Mouse (Mus musculus) lung, embryonic 15.5 days (tissue): Measurements from ENCODE around the gene Ube2c. TPM values are rescaled to one million over a fixed set of nuclear protein-coding genes. Genes with fewer than 3 reads are reported as not detected.
A peak's percentile ranks its signal among the peaks of the same experiment; 100 is the strongest.

ENCODE experiments used
- ATAC-seq: fragments of 200-750 bp; cut with Nextera tagmentation; 2 replicates; pipeline ENCODE4 v1.8.0; 2017; ENCODE audit warnings: moderate number of reproducible peaks, borderline replicate concordance; ENCODE audit not compliant: low FRiP score, low TSS enrichment; ENCODE audit errors: extremely low read depth
- H3K27ac ChIP-seq: fragments of 300-500 bp; sonication (generic); 2 replicates; pipeline ENCODE4 v1.5.1; 2015; ENCODE audit warnings: moderate library complexity, mild to moderate bottlenecking, inconsistent platforms
- H3K27me3 ChIP-seq: fragments of 300-500 bp; sonication (generic); 2 replicates; pipeline ENCODE4 v1.6.1; 2015; ENCODE audit warnings: inconsistent platforms
- H3K36me3 ChIP-seq: fragments of 300-500 bp; sonication (generic); 2 replicates; pipeline ENCODE4 v1.6.1; 2015; ENCODE audit warnings: inconsistent platforms
- H3K4me1 ChIP-seq: fragments of 300-500 bp; sonication (generic); 2 replicates; pipeline ENCODE4 v1.6.1; 2015; ENCODE audit warnings: inconsistent platforms
- H3K4me2 ChIP-seq: fragments of 300-500 bp; sonication (generic); 2 replicates; pipeline ENCODE4 v1.6.1; 2015; ENCODE audit warnings: inconsistent platforms, mild to moderate bottlenecking, moderate library complexity
- H3K4me3 ChIP-seq: fragments of 300-500 bp; sonication (generic); 2 replicates; pipeline ENCODE4 v1.5.1; 2015; ENCODE audit warnings: mild to moderate bottlenecking, inconsistent platforms
- H3K9ac ChIP-seq: fragments of 300-500 bp; sonication (generic); 2 replicates; pipeline ENCODE4 v1.6.1; 2015; ENCODE audit warnings: inconsistent platforms
- H3K9me3 ChIP-seq: fragments of 300-500 bp; sonication (generic); 2 replicates; pipeline ENCODE4 v1.6.1; 2016; ENCODE audit warnings: inconsistent platforms
- WGBS: fragments of 180-500 bp; shearing (Covaris S2); methylation state at CpG from one replicate; pipeline ENCODE4 v1.1.7; 2015; 5-methylcytosine and 5-hydroxymethylcytosine counted together
- polyA plus RNA-seq: library from polyadenylated mRNA; unstranded; fragments of >200 nt; fragmentation: Nextera tagmentation; extraction: Ambion mirVana; gene quantifications from 2 replicates; pipeline ENCODE4 v1.2.1, GENCODE M21; 2015

The Ube2c gene
- 554 and 590 TPM in 2 replicates for polyA plus RNA-seq

DNA sequence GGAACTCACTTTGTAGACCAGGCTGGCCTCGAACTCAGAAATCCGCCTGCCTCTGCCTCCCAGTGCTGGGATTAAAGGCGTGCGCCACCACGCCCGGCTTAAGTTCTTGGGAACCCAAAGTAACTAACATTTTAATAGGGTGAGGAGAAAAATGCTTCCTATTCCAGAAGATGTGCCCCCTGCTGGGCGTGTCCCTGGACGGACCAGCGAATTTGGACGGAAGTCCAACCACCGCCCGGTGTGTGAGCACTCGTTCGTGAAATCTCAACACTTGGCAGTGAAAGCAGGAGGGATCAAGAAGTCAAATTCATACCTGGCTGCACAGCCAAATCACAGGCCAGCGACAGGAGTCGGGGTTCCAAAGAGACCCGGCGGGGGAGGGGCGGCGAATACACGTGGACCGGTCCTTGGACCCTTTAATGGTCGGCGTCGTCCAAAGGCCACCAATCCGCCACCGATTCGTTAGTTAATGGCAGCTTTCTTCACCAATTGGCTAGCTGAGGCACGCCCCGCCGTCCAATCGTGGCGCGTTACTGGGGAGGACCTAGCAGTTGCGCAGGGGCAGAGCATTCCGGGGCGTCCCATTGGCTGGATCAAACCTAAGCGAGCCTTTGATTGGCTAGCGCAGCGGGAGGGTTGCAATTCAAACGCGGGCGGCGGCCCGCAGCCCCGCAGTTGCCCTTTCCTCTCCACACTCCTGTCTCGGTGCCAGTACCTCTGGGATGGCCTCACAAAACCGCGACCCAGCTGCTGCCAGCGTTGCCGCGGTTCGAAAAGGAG lies at the start of gene Ube2c:
Ube2c (plus strand) TSS at position 641 of the 780 bp plus-strand sequence.
- 1% methylated on average over 53 of the region's 53 CpGs for WGBS
- Histone ChIP-seq H3K27ac (peak within 1 kb of the TSS; percentile 77), H3K27me3 (no peaks in the 10 kb centered on the region), H3K36me3 (peaks cover 60% of the 10 kb centered on the region), H3K4me2 (peak within 1 kb of the TSS; percentile 79), H3K4me1 (peaks cover 29% of the 10 kb centered on the region), H3K9me3 (no peaks in the 10 kb centered on the region), H3K4me3 (peak within 1 kb of the TSS; percentile 88), H3K9ac (peak within 1 kb of the TSS; percentile 85)
- ATAC-seq = peak; percentile 99

DNA sequence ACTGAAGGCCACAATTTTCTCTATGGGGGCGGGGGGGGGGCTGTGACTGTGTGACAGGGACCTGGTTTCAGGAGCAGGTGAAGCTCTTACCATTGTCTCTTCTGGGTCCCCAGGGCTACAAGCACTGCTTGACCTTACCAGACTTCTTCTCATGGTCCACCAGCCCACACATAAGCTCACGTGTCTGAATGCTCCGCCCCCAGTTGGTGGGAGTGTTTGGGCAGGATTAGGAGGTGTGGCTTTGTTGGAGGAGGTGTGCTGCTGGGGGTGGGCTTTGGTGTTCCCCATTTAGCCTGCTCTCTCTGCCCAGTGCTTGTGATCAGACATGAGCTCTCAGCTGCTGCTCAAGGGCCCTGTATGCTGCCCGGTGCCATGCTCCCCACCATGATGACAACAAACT lies 46.4 kb upstream of the Ube2c start:
- Histone ChIP-seq H3K27me3 (no peaks in the 10 kb centered on the region), H3K27ac (no peak overlapping the region), H3K4me2 (no peak overlapping the region), H3K9ac (no peak overlapping the region), H3K9me3 (no peaks in the 10 kb centered on the region), H3K4me3 (no peak overlapping the region), H3K4me1 (no peaks in the 10 kb centered on the region), H3K36me3 (no peaks in the 10 kb centered on the region)
- no peak for ATAC-seq
- WGBS = 59% methylated on average over 4 of the region's 4 CpGs

DNA sequence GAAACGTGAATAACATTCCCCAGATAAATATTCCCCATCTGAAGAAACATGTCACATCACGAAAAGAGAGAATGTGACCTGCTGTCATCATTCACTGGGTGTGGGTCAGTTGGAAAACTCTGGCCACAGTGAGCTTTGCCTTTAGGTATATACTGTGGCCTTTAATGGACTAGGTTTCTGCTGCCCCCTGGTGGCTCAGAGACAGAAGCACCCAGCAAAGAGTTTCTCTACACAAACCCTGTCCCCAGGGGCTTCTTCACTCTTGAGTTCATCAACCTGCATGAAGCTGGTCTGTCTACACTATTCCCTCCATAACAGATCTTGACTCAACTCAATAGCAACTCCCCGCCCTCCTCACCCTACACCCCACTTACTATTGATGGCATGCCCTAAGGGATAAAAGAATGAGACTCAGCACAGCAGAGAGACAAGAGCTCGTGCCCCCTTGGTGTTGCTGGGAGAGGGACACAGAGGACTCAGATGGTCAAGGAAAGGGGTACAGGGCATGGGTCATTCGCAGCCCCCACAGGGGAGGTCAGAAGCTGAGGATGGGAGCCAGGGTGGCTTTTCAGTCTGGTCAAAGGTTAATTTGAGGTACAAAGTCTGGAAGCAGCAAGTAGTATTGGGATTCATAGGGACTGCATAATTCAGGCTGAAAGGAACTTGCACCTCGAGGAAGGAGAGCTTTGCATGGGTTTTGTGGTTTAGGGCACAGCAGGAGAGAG lies 43.6 kb upstream of the Ube2c start:
- no peak overlapping the region for H3K4me2 ChIP-seq
- H3K9me3 ChIP-seq = no peaks in the 10 kb centered on the region
- H3K27ac ChIP-seq = no peak overlapping the region
- H3K9ac ChIP-seq = no peak overlapping the region
- peak; percentile 42; the same call in 1 of the 2 replicates for ATAC-seq
- WGBS = 15% methylated on average over 6 of the region's 6 CpGs
- H3K36me3 ChIP-seq = no peaks in the 10 kb centered on the region
- no peaks in the 10 kb centered on the region for H3K27me3 ChIP-seq
- H3K4me1 ChIP-seq = no peaks in the 10 kb centered on the region
- H3K4me3 ChIP-seq = no peak overlapping the region

DNA sequence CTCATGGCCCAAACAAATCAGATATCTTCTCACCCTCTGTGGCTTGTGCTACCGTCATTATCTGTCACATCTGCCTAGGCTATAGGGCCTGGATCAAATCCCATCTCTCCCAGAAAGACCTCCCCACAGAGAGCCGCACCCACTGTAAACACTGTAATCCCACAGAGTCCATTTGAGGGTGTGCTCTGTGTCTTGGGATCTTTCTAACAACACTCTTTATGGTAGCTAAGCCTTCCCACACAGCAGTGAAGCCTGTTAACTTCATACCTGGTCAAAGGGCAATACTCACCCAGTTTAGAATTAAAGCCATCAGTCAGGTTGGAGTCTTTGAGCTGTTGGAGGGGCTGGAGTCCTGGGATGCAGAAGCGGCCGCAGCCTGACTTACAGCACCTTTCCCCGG lies 38.0 kb upstream of the Ube2c start:
- no peak overlapping the region for H3K4me3 ChIP-seq
- H3K9ac ChIP-seq = no peak overlapping the region
- H3K9me3 ChIP-seq = no peaks in the 10 kb centered on the region
- no peak overlapping the region for H3K27ac ChIP-seq
- no peak overlapping the region for H3K4me2 ChIP-seq
- no peaks in the 10 kb centered on the region for H3K36me3 ChIP-seq
- peaks cover 22% of the 10 kb centered on the region for H3K4me1 ChIP-seq
- 66% methylated on average over 5 of the region's 5 CpGs for WGBS
- H3K27me3 ChIP-seq = no peaks in the 10 kb centered on the region
- ATAC-seq = no peak

DNA sequence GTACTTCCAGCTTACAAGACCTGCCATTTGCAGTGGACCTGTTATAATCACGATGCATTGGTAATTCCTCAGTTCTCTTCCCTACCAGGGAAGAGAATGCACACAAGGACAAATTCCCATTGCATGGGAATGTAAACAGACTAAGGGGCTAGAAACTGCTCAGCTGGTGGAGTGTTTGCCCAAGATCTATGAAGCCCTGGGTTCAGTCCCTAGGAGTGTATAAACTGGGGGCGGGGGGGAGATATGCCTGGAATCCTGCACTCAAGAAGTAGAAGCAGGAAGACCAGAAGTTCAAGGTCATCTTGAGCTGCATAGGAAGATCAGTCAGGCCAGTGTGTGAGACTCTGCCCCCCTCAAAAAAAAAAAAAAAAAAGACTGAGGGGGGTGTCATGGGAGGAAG lies 36.4 kb upstream of the Ube2c start:
- H3K27me3 ChIP-seq = no peaks in the 10 kb centered on the region
- peaks cover 29% of the 10 kb centered on the region for H3K4me1 ChIP-seq
- ATAC-seq = peak; percentile 65; the same call in 1 of the 2 replicates
- no peak overlapping the region for H3K4me2 ChIP-seq
- no peaks in the 10 kb centered on the region for H3K36me3 ChIP-seq
- H3K9ac ChIP-seq = no peak overlapping the region
- H3K4me3 ChIP-seq = no peak overlapping the region
- WGBS = 53% methylated on average over 2 of the region's 2 CpGs
- no peaks in the 10 kb centered on the region for H3K9me3 ChIP-seq
- peak overlapping the region; percentile 81 for H3K27ac ChIP-seq

DNA sequence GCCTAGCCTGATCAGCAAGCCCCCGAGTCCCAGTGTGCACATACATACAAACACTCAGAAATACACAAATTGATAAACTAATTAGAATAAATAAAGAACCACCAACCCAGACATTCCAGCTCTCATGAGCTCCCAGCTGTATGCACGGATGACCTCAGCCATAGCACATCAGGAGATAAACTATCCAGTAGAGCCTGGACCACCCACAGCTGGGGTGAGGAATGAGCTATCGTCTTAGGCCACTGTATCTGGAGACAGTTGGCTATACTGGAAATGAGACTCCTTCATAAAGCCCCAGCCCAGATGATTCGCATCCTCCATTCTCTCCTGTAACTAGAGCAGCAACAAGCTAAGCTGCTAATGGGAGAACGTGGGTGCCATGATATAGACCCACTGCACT lies 34.9 kb upstream of the Ube2c start:
- ATAC-seq = no peak; the same call in 1 of the 2 replicates
- Histone ChIP-seq H3K4me3 (no peak overlapping the region), H3K36me3 (no peaks in the 10 kb centered on the region), H3K27me3 (no peaks in the 10 kb centered on the region), H3K9me3 (no peaks in the 10 kb centered on the region), H3K4me1 (peaks cover 29% of the 10 kb centered on the region), H3K27ac (no peak overlapping the region), H3K9ac (no peak overlapping the region), H3K4me2 (no peak overlapping the region)
- 59% methylated on average over 5 of the region's 5 CpGs for WGBS

DNA sequence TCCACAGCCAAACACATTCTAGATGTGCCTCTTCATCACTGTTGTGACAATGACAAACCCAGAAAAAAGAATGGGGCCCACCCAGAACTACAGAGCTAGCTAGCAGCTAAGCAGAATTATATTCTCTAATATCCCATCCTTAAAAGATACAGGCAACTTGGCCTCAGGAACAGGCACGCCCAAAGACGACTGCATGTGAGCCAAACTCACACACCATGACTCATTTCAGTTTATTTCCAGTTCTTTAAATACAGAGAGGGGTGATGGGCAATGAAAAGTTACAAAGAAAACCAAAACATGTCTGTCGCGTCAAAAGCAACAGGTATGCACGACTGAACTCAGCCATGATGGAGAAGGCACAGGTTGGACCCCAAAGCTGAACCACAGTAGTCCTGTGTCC lies 34.3 kb upstream of the Ube2c start:
- no peaks in the 10 kb centered on the region for H3K36me3 ChIP-seq
- H3K9me3 ChIP-seq = no peaks in the 10 kb centered on the region
- no peak overlapping the region for H3K9ac ChIP-seq
- no peak for ATAC-seq
- no peak overlapping the region for H3K4me3 ChIP-seq
- H3K27ac ChIP-seq = no peak overlapping the region
- H3K4me1 ChIP-seq = peaks cover 29% of the 10 kb centered on the region
- H3K27me3 ChIP-seq = no peaks in the 10 kb centered on the region
- WGBS = 75% methylated on average over 5 of the region's 5 CpGs
- no peak overlapping the region for H3K4me2 ChIP-seq

DNA sequence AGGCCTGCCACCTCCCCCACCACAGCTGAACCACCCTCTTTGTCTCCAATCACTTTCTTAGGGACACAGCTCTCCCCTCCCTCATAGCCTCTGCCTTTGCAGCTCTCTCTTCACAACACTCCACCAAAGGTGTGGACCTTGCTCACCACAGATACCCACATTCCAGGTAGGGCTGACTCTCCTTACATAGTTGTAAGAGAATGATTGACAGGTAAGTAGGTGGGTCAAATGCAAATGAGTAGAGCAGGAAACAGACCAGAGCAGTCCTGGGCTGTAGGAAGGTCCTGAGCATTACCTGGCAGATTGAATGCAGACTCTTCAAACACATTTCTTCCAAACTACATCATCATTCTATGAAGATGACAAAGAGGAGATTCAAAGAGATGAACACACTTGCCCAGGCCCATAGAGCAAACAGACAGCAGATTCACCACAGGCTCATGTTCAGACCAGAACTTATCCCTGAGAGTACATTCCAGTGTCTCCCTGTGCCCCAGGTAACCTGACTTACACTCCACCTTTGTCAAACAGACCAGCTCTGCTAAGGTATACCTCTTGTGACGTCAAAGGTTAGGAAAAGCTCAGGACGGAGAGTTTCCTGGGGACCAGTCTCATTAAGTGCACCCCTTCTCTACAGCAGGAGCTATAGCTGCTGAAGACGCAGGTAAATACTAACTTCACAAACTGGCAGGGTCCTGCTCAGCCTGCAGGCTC lies 32.2 kb upstream of the Ube2c start:
- ATAC-seq = peak; percentile 67
- Histone ChIP-seq H3K4me1 (peaks cover 29% of the 10 kb centered on the region), H3K27ac (peak overlapping the region; percentile 73), H3K4me2 (no peak overlapping the region), H3K36me3 (no peaks in the 10 kb centered on the region), H3K9ac (no peak overlapping the region), H3K9me3 (no peaks in the 10 kb centered on the region), H3K4me3 (no peak overlapping the region), H3K27me3 (no peaks in the 10 kb centered on the region)
- WGBS = 51% methylated on average over 3 of the region's 3 CpGs

DNA sequence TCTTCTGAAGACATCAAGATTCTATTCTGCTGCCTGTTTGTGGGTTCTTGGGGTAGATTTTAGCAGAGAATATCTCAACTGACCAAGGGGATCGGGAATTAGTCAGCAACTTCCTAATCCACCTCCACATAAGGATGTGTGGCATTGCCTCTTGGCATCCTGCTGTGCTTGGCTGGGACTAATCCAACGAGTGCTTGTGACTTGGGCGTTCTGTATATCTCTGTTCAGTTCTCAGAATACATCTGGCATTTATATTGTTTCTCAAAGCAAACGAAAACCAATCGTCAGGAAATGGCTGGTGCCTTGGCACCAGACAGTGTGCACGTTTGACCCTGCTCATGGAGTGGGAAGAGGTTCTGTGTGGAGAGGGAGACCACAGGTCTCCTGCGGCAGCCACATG lies 29.8 kb upstream of the Ube2c start:
- Histone ChIP-seq H3K4me1 (peaks cover 13% of the 10 kb centered on the region), H3K9me3 (no peaks in the 10 kb centered on the region), H3K36me3 (no peaks in the 10 kb centered on the region), H3K4me3 (no peak overlapping the region), H3K4me2 (no peak overlapping the region), H3K27ac (no peak overlapping the region), H3K9ac (no peak overlapping the region), H3K27me3 (no peaks in the 10 kb centered on the region)
- 51% methylated on average over 7 of the region's 7 CpGs for WGBS
- no peak for ATAC-seq

DNA sequence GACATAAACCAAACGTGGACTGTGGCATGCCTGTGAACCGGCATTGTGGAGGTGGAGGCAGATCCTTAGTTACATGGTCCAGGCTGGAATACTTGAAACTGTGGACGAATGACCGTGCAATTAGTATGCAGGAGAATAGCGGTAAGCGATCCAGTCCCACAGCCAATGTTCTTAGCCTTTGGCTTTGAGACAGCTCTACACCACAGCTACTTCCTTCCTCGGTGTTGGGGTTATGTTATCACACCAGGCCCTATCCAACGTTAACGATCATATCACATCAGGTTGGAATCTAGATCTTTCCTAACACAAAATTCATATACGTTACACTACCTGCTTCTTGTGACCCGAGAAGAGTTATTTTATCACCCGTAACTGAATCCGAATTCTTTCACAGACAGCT lies 24.7 kb upstream of the Ube2c start:
- no peak for ATAC-seq
- Histone ChIP-seq H3K4me2 (peak overlapping the region; percentile 82), H3K27ac (no peak overlapping the region), H3K9me3 (no peaks in the 10 kb centered on the region), H3K27me3 (no peaks in the 10 kb centered on the region), H3K9ac (peak overlapping the region; percentile 88; the same call in 1 of the 2 replicates), H3K4me1 (peaks cover 15% of the 10 kb centered on the region), H3K4me3 (peak overlapping the region; percentile 77), H3K36me3 (peaks cover 20% of the 10 kb centered on the region)
- 65% methylated on average over 13 of the region's 13 CpGs for WGBS

DNA sequence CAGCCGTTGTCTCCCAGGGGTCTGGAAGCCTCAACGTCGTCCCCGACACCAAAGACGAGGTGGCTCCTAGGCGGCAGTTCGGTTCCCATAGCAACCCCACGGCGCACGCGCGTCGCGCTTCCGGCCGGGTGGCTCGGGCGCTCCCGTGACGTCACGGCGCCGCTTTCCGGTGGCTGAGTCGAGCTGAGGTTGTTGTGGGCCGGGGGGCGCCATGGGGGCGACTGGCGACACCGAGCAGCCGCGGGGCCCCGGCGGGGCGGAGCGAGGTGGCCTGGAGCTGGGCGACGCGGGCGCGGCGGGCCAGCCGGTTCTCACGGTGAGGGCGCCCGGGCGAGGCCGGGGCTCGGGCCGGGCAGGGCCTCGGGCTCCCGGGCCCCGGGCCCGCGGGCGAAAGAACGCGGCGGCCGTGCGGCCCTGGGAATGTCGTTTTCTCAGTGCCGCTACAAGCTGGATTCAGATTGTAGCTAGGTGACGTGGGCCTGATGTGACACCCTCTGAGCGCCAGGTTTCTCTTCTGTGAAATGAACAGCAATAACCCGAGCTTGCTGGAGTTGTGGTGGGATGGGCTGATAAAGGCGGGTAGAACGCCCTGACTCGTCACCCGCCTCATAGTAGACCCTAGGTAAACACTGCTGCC lies 23.7 kb upstream of the Ube2c start, which contains the start of the genes Wfdc3 and Dnttip1:
Wfdc3 (minus strand) TSS at position 89 of the 637 bp plus-strand sequence.
Dnttip1 (plus strand) TSS at position 141 of the 637 bp plus-strand sequence.
- peak within 1 kb of the TSS; percentile 88 for H3K9ac ChIP-seq
- under 1% methylated on average over 59 of the region's 70 CpGs for WGBS
- no peaks in the 10 kb centered on the region for H3K9me3 ChIP-seq
- peaks cover 30% of the 10 kb centered on the region for H3K36me3 ChIP-seq
- no peaks in the 10 kb centered on the region for H3K27me3 ChIP-seq
- ATAC-seq = peak; percentile 88
- H3K27ac ChIP-seq = peak within 1 kb of the TSS; percentile 54
- H3K4me1 ChIP-seq = peaks cover 15% of the 10 kb centered on the region
- peak within 1 kb of the TSS; percentile 77 for H3K4me3 ChIP-seq
- peak within 1 kb of the TSS; percentile 82 for H3K4me2 ChIP-seq
